Mouse (Mus musculus) small intestine, adult 2 months (tissue): ENCODE measurements around the gene Trpm7.

Experiments used
- CTCF ChIP-seq: fragments of 200-500 bp; IDR thresholded peaks from 2 replicates; pipeline ENCODE4 v1.5.1; 2012; ENCODE audit warnings: low read depth, mild to moderate bottlenecking, control low read depth, inconsistent platforms, low read length, moderate library complexity, mixed read lengths; ENCODE audit not compliant: insufficient replicate concordance, insufficient read length; ENCODE audit errors: extremely low read depth
- POLR2A ChIP-seq: fragments of 200-500 bp; IDR thresholded peaks from 2 replicates; pipeline ENCODE4 v1.6.1; 2012; ENCODE audit warnings: low read depth, mild to moderate bottlenecking, control low read depth, inconsistent platforms, low read length, moderate library complexity

DNA sequence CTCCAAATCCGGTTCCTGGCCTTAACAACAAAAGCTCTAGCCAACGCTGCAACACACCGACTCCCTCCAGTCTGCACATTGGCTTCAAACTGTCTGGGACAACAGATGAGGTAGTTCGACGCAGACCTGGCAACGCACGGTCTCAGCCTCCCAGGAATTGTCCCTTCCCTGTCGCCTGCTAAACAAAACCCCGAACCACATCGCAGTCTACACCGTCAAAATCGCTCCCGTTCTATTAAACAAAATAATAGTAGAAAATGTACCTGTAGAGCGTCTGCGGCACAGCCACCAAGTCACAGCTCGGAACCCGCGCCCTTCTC lies 554 bp downstream of the Trpm7 start:
- TF ChIP-seq POLR2A (no peak), CTCF (no peak)
